In genomic region chr8:112029455-112029854, GRCm38 (mm10) we compare ENCODE assay signal across 19 mouse cellular contexts. TPM values are rescaled to one million over a fixed set of nuclear protein-coding genes. Genes with fewer than 3 reads are reported as not detected.
"Had no signal": no experiment of that assay in that cellular context is flagged by ENCODE, and none has a peak within 500 bp of the region (broad histone marks: within the 10 kb centered on the region; RNA-seq: fewer than 3 reads in every experiment).

No protein-coding gene starts in this region.

- H3K36me3 ChIP-seq: neural tube, embryonic 13.5 days; neural tube, embryonic 15.5 days; stomach, embryonic 15.5 days had no signal

- H3K4me3 ChIP-seq: neural tube, embryonic 13.5 days; neural tube, embryonic 15.5 days; stomach, embryonic 15.5 days had no signal

- DNase-seq: retina, postnatal 1 day; right cerebral cortex, adult 18-20 months; right cerebral cortex, postnatal 14 days; right cerebral cortex, postnatal 25 days; right cerebral cortex, postnatal 4 days; spleen, adult 18-20 months; thymus, adult 18-20 months; thymus, adult 2 months; thymus, postnatal 14 days; thymus, postnatal 25 days; thymus, postnatal 36 days; thymus, postnatal 4 days had no signal

- H3K9me3 ChIP-seq: neural tube, embryonic 13.5 days; neural tube, embryonic 15.5 days; stomach, embryonic 15.5 days had no signal

- H3K4me1 ChIP-seq: neural tube, embryonic 13.5 days; neural tube, embryonic 15.5 days; stomach, embryonic 15.5 days had no signal

- H3K9ac ChIP-seq: neural tube, embryonic 13.5 days; neural tube, embryonic 15.5 days; stomach, embryonic 15.5 days had no signal

- H3K4me2 ChIP-seq: neural tube, embryonic 13.5 days; neural tube, embryonic 15.5 days; stomach, embryonic 15.5 days had no signal

- H3K27ac ChIP-seq: neural tube, embryonic 13.5 days; neural tube, embryonic 15.5 days; stomach, embryonic 15.5 days; stomach, postnatal 0 days had no signal

- H3K27me3 ChIP-seq: neural tube, embryonic 13.5 days; neural tube, embryonic 15.5 days; stomach, embryonic 15.5 days had no signal

RNA-seq across cellular contexts. Expression of gene Gm6793, which starts 14.6 kb away (rescaled TPM):
- polyA plus RNA-seq: small intestine, adult 2 months; spleen, adult 2 months; thymus, adult 2 months; urinary bladder, adult 2 months had no signal
